Mouse (Mus musculus) kidney, adult 8-10 months (tissue): Measurements from ENCODE around the gene Hspb9.
A peak's percentile ranks its signal among the peaks of the same experiment; 100 is the strongest.

Experiments used
- DNase-seq, 2 experiments: peaks; one replicate each; pipeline ENCODE4 v3.0.0; 2022

The Hspb9 gene

DNA sequence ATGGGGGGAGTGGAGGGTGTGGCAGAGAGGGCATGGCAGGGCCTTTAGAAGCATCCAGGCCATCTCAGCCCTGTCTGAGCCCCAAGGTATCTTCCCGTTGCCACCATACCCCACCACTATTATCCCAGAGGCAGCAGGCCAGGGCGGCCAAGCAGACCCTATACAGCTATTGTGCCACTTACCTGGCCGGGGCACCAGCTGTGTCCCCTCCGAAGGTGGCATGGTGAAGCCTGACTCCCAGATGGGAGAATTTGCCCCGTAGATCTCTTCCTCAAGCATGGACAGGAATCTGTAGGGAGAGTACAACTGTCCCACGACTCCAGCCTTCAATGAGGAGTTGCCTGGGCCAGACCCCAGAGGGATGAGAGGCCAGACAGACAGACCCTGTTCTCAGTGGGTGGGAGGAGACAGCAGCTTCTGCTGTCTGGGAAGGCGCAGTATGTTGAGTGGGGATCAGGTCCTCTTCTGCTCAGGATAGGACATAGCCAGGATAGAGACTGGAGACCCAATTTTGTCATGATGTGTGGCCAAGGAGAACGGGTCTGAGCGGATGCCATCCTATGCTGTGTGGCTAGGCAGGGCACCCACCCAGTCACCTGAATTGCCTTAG lies 4.3 kb upstream of the Hspb9 start:
- no peak for DNase-seq

DNA sequence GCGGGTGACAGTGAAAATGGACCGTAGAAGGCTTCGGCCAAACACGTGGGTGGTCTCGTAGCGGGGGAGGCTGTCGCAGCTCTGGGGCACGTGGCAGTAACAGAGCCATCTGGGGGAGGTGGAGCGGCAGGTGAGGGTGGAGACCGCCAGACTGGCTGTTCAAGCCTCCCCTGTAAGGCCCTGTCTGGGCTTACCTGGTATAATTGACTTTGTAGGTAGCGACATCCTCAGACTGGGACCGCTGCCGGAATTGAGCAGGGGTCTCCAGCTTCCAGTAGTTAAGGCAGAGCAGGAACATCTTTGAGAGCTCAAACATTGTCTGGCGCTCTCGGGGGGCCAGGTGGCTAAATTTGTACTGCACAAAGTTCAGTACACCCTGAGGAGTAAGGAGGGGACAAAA lies 3.1 kb upstream of the Hspb9 start:
- no peak for DNase-seq

DNA sequence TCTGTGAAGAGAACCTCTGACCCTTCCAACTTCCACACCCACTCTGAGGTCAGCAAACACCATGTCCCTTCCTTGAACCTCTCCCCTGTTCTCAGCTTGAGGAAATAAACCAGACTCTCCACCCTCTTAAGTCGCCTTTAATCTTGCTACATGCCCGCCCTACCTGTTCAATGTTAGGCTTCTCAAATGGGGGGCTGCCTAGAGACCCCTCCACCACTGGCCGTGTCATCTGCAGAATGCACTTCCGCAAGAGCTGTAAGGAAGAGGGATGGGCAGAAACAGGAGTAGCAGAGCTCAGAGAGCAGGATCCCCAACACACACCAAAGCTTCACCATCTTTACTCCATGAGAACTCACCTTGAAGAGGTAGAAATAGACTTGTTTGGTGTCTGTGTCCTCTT lies 2.7 kb upstream of the Hspb9 start:
- no peak for DNase-seq

DNA sequence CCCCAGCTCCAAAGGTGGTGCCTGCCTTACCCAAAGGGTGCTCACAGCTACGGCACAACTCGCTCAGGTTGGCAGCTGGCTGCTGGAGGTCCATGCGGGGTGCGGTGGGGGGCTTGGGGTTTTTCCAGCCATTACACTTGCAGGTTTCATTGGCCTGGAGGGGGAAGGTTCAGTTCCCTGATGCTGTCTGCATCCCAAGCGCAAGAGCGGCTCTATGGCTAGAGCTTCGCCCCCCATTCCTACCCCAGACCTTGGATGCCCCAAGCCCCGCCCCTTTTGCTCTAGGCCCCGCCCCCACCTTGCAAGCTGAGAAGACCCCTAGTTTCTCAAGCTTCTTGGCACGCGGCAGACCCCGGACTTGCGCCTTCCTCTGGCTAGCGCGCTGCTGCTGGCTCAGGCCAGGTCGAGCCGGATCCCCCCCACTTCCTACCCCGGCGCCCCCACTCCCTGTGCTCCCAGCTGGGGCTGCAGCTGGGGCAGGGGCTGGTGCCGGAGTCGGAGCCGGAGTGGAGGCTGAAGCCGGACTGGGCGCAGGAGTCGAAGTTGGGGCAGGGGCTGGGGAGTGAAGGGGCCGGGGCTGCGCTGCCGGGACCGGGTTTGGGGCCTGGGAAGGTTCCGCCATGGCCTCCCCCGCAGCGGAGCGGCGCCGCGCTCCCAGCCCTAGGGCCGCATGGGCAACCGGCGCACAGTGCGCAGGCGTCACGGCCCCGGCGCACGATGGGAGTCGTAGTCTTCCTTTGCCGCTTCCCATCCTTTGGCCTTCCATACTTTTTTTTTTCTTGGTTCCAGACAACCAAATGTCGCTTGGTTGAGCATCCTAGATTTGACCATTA lies 1.7 kb upstream of the Hspb9 start, which contains the start of gene Kat2a:
TSS of gene Kat2a (minus strand) at position 683 of the 833 bp plus-strand sequence.
- peak; percentile 79 to 83 for DNase-seq

DNA sequence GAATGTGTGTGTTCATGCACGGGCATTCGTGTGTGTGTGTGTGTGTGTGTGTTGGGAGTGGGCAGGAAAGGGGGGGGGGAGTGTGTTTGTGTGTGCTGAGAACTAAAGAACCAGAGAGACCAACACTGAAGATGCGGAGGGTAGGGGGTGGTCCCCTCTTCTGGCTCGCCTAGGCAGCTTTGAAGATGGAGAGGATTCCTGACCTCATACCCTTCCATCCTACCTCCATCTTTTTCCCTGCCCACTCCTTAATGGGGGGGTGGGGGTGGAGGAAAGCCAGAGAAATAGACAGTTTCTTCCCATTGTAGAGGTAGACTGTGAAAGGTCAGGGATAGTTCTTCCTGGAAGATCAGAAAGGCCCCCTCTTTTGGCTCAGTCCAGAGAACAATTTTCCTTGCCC lies 476 bp upstream of the Hspb9 start:
- no peak for DNase-seq

DNA sequence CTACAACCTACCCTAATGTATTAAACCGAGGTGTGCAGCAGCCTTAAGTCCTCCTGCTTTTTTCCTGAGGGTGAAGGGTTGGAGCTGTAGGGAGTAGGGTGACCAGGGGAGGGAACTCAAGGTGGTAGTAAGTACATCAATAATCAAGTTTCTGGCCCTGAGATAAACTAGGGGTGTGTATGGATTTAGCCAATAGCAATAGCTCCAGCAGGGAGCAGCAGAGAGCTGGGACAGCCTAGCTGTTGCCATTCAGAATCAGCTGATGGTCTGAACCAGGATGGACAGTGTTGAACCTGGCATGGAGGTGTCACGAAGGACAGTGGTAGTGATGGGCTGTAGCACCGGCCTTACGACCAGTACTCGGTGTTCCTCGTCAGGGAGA lies 875 bp downstream of the Hspb9 start:
- peak; percentile 79 to 92 for DNase-seq

DNA sequence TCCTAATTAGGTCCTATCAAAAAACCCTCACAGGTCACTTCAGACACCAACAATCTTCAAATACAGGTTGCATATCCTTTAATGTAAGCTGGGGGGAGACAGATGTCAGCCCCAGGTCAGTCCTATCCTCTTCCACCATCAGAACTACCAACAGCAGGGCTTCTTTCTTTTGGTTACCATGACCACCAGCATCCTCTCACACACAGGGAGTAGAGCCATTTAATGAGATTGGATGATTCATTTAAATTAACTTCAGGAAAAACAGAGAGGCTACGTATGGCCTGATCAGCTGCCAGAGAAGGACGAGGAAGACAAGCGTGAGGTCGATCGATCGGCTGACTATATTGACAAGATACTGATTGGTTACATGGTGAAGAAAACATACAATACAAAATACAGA lies 1.3 kb downstream of the Hspb9 start:
- no peak for DNase-seq

DNA sequence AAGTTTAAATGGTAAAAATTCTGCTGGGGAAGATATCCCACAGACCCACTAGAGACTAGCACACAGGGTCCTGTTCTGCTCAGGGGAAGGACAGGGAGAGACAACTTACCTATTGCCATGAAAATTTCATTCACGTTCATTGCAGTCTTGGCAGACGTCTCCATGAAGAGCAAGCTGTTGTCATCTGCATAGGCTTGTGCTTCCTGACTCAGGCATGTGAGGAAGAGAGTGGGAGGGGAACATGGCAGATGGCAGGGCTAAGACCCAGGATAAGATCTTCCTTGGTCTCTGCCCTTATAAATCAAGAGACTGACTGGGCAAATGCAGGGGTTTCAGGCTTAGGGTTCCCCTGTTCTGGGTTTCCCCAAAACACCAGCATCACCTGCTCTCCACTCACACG lies 3.0 kb downstream of the Hspb9 start:
- no peak for DNase-seq

DNA sequence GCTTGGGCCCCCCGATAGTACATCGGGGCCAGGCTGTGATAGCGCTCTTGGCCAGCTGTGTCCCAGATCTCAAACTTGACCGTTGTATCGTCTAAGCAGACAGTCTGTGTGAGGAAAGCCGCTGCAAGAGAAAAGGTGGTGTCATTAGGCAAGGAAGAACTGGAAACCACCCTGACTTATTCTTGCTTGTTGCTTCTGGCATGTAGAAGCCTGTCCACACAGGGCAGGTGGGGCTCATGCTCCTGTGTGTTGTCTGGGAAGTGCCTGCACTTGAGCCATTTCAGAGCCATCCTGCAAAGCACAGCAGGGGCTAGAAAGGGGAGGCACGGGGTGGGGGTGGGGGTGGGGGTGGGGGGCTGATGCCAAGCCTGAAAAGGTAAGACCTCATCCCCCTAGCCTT lies 4.8 kb downstream of the Hspb9 start:
- no peak for DNase-seq

DNA sequence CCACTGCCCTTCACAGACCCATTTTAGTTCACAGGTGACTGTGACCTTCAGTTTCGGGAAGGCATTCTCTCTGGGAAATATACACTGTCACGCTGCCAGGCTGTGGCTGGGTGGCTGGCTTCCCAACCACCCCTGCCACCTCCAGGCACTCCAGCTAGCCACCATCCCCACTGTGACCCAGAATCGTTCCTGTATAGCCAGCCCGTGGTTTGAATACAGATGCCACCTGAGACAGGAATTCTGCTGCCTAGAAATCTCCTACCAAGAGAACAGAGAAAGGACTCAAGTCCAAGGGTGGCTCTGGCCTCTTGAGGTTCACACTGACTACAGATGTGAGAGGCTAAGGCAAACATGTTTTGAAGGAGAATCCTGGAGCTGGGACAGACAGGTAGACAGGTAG lies 5.2 kb downstream of the Hspb9 start:
- DNase-seq: no peak

DNA sequence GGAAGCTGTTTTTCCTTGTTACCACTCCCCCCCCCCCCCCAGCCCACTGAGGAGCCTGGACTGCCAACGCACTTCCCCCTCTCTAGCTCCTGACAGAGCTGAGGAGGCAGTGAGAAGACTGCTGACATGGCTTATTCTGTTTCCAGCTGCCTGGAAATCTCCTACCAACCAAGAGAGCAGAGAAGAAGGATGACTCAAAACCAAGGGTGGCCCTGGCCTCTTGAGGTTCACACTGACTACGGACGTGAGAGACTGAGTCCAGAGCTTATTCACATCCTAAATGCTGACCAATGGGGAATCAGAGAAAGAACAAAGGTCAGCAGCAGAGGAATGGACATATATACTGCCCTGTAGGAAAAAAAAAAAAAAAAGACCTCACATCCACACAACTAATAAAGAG lies 5.7 kb downstream of the Hspb9 start:
- no peak for DNase-seq

DNA sequence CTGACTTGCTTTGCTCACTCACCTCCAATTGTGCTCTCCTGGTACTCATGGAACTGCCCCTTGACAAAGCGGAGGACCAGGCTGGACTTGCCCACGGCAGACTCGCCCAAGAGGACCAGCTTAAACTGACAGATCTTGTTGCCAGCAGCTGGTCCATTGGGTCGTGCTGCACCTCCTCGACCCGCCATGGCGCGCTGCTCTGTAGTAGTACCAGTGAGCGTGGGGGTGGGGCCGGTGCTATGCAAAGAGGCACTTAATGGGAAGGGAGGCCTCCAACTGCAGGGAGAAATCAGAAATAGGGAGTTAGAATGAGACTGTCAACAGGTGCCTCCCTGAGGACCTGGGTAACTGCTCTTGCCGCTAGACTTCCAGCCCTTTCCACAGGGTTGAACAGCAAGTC lies 6.2 kb downstream of the Hspb9 start:
- DNase-seq: no peak

DNA sequence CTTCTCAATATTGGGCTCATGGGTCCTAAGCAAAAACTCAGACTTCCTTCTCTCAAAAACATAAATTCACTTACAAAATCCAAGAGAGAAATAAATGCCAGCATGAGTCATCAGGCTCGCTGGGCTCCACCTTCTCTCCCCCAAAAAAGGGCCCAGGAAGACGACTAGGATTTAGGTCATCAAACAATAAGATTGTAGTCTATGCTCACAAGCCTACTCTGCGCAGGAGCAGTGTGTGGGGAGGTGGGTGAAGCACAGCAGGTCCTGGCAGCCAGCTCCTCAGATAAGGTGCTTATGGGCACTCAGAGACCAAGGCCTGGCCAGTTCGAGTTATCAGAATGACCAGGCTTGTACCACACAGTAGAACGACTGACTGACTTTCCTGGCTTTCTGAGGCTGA lies 6.7 kb downstream of the Hspb9 start:
- DNase-seq: no peak

DNA sequence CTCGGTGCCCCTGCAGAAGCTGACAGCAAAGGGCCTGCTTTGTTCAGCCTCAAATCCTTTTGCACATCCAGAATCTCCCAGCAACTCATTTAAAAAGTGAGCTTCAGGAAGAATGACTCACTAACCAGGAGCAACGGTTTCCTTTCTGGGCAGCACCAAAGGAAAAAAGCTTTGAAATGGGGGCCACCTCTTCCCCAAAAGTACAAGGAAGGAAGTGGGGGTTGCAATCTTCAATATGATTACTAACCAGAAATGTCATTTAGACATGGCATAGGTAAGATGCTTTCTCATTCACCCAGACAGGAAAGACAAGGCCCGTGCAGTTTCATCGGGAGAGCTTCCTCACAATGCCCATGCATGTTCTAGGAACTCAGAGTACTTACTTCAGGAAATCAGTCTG lies 7.6 kb downstream of the Hspb9 start:
- no peak for DNase-seq

DNA sequence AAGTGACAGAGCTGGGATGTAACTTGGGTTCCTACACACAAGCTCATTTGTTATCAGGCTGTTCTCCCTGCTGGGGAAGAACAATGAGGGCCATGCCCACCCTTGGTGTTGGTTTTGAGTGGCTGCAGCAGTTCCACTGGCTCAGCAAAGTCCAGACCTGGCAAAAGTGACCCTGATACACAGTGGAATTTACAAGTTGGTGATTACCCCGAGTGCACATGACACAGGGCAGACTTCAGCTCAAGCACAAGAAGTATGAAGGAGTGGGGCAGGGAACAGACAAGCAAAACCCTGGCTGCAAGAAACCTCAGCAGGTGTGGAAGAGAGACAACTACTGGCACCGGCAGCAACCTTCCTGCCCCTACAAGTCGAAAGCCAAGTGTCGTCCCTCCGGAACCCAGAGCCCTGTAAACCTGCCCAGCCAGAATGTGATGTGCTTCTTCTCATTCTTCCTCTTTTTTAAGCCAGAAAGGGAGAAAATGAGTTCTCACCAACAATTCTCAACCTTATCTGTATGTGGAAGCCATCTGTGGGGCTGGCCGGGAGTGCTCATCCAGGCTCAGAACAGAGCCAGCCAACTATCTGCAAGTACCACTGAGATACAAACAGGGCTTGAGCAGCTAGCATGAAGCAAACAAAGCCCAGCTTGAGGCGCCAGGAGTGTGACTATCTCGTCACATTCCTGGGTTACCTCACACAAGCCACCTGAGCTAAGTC lies 8.3 kb downstream of the Hspb9 start:
- DNase-seq: peak; percentile 81 to 84

DNA sequence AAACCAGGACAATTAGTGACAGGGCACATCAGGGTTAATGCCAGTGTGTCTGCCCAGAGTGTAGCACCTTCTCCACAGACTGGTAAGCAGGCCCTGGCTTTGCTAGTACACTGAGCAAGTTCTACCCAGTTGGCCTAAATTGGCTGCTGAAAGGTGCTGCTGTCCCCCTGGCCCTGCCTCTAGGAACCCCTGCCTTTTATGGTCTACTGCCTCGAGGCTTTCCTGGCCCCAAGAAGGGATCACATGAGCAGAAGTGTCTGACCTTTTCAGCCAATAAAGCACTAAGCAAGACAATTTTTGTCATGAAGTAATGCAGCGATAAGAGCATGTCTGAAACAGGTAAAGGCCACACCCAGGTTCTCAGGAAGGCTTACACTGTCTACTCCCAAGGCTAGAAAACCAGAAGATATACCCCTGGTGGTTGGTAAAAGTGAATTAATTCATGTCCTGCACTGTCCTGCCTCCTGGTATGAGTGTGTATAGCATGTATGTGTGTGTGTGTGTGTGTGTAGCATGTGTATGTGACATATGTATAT lies 8.9 kb downstream of the Hspb9 start:
- DNase-seq: peak in 1 of 2 experiments; percentile 57

DNA sequence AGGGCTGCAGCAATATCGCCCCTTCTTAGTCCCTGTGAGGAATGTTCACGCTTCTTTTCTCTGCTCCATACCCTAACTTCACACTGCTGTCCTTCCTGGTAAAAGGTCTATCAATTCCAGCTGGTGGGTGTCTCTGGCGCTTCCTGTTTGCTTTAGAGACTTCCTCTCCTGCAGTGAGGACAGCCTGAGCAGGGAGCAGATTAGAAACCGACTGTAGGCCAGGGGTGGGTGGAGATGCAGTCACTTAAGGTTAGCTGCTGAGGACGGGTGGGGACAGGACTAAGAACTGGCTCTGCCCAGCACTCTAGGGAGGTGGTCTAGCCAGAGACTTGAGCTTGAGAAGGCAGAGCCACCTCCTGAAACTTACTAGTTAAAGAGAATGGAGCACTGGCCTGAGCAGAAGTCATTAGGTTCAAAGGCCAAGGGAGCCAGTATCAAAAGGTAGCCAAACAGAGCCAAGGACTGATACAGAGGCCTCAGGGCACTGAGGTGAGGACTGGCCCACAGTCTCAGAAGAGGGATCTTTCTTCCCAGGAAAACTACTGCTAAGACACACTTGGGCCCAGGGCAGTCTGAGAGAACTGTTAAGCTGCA lies 11.4 kb downstream of the Hspb9 start:
- DNase-seq: no peak

DNA sequence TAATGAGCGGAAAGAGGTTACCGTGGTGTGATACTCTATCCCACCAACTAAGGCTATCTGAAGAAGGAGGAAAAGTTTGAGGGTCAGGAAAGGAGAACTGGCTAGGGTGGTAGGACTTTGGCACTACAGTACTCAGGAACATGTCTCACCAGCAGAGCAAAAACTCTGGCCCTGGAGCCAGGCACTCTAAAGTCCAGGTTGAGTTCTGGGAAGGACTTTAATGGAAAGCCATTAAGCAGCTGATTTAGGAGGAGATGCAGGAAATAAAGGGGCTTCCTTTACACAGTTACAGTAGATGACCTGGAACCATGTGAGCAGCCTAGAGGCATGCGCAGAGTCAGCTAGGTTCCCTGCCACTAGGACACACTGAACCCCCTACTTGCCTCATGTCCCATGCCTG lies 13.6 kb downstream of the Hspb9 start:
- DNase-seq: peak; percentile 68 to 74

DNA sequence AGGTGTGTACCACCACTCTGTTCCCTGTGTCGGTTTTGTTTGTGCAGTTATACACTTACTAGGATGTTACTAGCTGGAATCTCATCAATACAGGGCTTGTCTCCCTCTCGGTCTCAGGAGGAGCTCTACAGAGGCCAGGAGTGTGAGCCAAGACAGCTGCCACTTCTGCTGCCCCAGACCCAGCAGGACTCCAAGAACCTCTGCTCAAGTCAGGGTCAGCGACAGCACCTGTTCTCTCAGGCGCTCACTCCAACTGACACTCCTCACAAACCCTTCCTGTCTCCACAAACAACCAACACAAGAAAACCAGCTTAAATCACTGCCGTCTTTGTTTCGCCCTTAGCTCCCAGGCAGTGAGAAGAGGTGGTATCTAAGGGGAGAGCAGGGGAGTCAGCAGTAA lies 15.0 kb downstream of the Hspb9 start:
- DNase-seq: no peak

DNA sequence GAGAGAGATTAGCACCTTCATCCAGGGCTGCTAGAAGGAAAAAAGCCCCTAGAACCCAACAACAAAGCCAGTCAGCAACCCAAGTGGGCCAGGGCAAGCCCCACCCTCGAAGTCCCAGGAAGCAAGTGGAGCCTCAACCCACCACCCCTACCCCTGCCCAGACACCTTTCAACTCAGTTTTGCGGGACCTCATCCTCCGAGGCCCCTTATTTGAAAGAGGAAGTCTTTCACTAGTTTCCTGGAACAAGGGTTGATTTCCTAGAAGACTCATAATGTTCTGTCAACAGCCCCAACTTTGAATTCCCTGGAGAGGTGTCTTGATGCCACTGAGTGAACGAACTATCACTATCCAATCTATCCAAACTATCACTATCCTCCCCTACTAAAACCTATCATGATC lies 16.3 kb downstream of the Hspb9 start:
- no peak for DNase-seq

DNA sequence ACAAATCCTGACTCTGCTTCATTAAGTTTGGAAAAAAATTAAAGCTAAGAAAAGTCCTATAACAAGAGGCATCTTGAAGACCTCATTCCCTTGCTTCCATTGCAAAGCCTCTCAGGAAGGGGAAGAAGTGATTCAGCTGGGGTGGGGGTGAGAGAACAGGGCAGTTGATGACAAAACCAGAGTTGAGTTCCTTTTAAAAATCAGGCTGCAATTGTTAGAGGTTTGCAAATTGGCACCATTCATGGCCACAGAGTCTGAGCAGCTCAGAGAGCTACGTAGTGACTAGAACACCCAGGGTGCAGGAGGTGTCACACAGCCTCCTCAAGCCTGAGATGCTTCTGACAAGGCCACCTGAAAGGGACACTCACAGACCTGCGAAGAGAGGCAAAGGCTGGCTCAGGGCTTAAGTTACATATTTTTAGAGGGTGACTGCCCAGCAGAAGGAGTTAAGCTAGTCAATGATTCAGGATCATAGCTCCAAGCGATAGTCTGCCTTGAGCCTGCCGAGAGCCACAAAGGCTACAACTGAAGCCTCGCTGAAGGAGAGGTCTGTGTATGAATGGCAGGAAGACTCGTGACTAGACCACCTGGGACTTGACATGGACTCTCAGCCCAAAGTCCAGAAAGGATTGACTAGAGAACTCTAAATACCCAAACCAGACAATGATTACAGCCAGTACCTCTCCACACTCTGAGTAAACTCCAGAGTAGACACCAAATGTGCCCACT lies 17.0 kb downstream of the Hspb9 start:
- DNase-seq: peak in 1 of 2 experiments; percentile 67

DNA sequence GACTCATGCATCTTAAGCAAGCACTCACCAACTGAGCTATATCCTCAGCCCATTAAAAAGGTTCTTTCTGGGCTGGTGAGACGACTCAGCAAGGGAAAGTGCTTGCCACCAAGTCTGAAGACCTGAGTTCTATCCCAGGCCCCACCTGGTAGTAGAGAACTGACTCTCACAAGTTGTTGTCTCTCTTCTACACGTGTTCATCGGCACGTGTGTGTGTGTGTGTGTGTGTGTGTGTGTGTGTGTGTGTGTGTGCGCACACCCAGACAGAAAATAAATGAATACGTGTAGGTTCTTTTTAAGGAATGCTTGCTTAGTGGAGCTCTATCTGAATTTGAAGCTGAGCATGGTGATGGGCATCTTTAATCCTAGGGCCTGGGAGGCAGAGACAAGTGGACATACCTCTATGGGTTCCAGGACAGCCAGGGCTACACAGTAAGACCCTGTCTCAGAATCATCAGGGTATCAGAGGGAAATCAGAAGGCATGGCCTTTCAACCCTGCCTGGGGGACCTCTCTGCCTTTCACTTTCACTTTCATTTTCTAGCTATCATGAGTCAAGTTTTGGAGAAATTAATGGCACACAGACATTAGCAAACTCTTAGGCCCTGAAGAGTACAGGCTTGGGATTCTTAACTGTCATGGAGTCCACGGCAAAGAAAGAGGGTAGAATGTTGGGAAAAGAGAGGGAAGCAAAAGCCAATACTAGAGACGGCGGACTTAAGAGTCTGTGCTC lies 21.6 kb downstream of the Hspb9 start:
- DNase-seq: no peak
